Mouse (Mus musculus) kidney, adult 10 weeks (tissue): ENCODE measurements around the gene Smyd5. TPM values are rescaled to one million over a fixed set of nuclear protein-coding genes. Genes with fewer than 3 reads are reported as not detected.

Experiments
- polyA plus RNA-seq: library from polyadenylated mRNA; stranded (reverse); fragments of 350-450 nt; fragmentation: Illumina TruSeq; extraction: RNeasy Lipid Tissue Mini Kit (QIAGEN cat#74804); gene quantifications from one replicate; pipeline ENCODE4 v1.2.3, GENCODE M21; 2014; ENCODE audit warnings: low read depth, low replicate concordance

Gene Smyd5
- 2.1 TPM for polyA plus RNA-seq

GRCm38 (mm10) chr6:85431842-85432431 lies at the start of gene Smyd5:
TSS of gene Smyd5 (plus strand) at chr6:85431989.

DNA sequence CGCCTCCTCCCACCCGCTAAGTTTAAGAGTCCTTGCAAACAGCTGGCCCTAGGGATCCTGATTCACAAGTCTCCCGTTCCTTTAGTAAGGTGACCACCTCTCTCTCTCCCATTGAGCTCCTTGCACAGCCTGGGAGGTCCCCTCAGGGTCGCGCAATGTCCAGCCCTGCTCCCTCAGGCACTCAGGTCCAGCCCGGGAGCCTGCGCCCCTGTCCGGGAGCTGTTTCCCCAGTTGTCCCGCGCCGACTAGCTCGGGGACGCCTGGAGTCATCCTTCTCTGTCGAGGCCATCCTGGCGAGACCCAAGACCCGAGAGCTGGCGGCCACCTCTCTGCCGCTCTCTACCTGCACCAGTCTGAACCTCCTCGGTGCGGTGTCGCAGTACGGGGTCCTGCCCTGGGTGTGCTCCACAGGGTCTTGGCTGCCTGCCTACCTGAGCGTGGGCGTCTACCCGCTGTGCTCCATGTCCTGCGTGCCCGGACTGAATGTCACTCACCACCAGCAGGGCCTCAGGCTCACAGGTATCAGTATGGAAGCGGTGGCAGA lies 7.9 kb upstream of the Smyd5 start, which contains the start of gene Noto:
Noto (plus strand) TSS at position 51 of the 544 bp plus-strand sequence.

GRCm38 (mm10) chr6:85450697-85451663 lies 19.2 kb downstream of the Smyd5 start, which contains the start of gene Cct7:
TSS of gene Cct7 (plus strand) at chr6:85451514.

DNA sequence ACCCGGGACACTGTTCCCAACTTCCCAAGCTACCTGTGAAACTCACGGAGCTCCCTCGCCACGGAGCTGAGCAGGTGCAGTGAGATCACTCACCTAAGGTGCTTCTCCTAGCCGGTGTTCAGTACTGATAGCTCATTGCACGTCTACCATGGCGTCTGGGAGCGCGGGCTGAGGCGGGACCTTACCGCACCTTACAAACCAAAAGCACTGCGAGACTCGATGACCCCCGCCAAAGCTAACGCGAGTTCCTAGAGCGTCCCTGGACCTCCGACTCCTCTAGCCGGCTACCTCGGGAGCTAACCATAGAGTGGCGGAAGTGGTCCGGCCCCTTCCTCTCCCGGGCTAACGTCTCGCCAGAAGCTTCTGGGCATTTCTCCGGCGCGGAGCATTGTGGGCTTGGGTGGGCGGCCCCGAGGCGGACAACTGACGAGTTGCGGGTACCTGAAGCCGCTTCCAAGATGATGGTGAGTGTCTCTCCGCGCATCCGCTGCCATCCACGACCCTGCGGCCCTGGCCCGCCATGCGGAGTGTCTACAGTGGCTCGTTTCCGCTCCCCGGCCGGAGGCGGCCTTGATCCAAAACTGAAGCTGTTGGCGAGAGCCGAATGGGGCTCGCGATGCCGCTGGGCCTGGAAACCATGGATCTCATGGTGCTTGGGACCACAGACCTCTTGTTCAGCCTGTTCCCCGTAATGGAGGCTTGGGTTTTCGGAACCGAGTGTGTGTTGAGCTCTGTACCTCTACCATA lies 20.0 kb downstream of the Smyd5 start, which contains the start of gene Pradc1:
Pradc1 (minus strand) TSS at position 307 of the 747 bp plus-strand sequence.

Other genes with a start within 250 kb of the Smyd5 start
- 0.36 TPM for gene Emx1, start 244.6 kb upstream of the Smyd5 start, polyA plus RNA-seq
- gene Sfxn5, start 98.6 kb upstream of the Smyd5 start, polyA plus RNA-seq, result 4.4 TPM
- gene Rab11fip5, start 57.4 kb upstream of the Smyd5 start, polyA plus RNA-seq, result 5.6 TPM
- not detected for gene Noto, start 8.1 kb upstream of the Smyd5 start, polyA plus RNA-seq
- gene Cct7, start 19.5 kb downstream of the Smyd5 start, polyA plus RNA-seq, result 69.5 TPM
- 3.1 TPM for gene Pradc1, start 20.0 kb downstream of the Smyd5 start, polyA plus RNA-seq
- not detected for gene Fbxo41, start 71.0 kb downstream of the Smyd5 start, polyA plus RNA-seq
- gene Egr4, start 81.6 kb downstream of the Smyd5 start, polyA plus RNA-seq, result not detected
- gene Alms1, start 155.5 kb downstream of the Smyd5 start, polyA plus RNA-seq, result 4.8 TPM